Mouse (Mus musculus): ENCODE measurements around the gene Ptpro.

- TF ChIP-seq CTCF (IDR thresholded peaks at IDR 0.05; ENCODE audit: insufficient read depth, low read length) (no peak), POLR2A (IDR thresholded peaks at IDR 0.05; ENCODE audit: borderline replicate concordance, extremely low read depth, low read depth, low read length) (no peak)
Measured at GRCm38 (mm10) chr6:137397358-137397757, 145.2 kb downstream of the Ptpro start.
